Comparison of ENCODE assay signal across 29 mouse cellular contexts in genomic region chr15:97066937-97067336, GRCm38 (mm10). TPM values are rescaled to one million over a fixed set of nuclear protein-coding genes. Genes with fewer than 3 reads are reported as not detected.
A peak's percentile ranks its signal among the peaks of the same experiment; 100 is the strongest.
DNase-seq lines count a peak whose midpoint lies in the region; ATAC-seq and TF ChIP-seq lines count a peak whose summit lies in the region.
"Had no signal": no experiment of that assay in that cellular context is flagged by ENCODE, and none has a peak within 500 bp of the region (broad histone marks: within the 10 kb centered on the region; RNA-seq: fewer than 3 reads in every experiment).

No protein-coding gene starts in this region.

- no peak overlapping the region for H3K9ac ChIP-seq in heart, embryonic 14.5 days (ENCODE audit: low read length)
- H3K9ac ChIP-seq in lung, embryonic 14.5 days, result no peak overlapping the region
- no peak overlapping the region for H3K9ac ChIP-seq in liver, postnatal 0 days (replicated peaks)
- H3K9ac ChIP-seq: embryonic facial prominence, embryonic 13.5 days; hindbrain, embryonic 14.5 days; liver, embryonic 14.5 days; midbrain, embryonic 15.5 days had no signal

- no peaks in the 10 kb centered on the region for H3K27me3 ChIP-seq in heart, embryonic 14.5 days (ENCODE audit: control insufficient read depth, insufficient read depth, low read length)
- no peaks in the 10 kb centered on the region for H3K27me3 ChIP-seq in lung, embryonic 14.5 days (ENCODE audit: insufficient read depth, low read length)
- no peaks in the 10 kb centered on the region for H3K27me3 ChIP-seq in limb, embryonic 10.5 days (ENCODE audit: low read depth, poor library complexity, severe bottlenecking)
- H3K27me3 ChIP-seq in liver, postnatal 0 days (ENCODE audit: insufficient read depth, low read length), result no peaks in the 10 kb centered on the region
- H3K27me3 ChIP-seq: embryonic facial prominence, embryonic 13.5 days; midbrain, embryonic 15.5 days had no signal

- no peak overlapping the region for H3K4me2 ChIP-seq in heart, embryonic 14.5 days (ENCODE audit: low read length)
- H3K4me2 ChIP-seq in lung, embryonic 14.5 days, result no peak overlapping the region
- H3K4me2 ChIP-seq in liver, postnatal 0 days (ENCODE audit: low read depth, low read length), result 0 out of 2 replicates have a peak overlapping the region, but pooled peaks have one; percentile 13
- H3K4me2 ChIP-seq: embryonic facial prominence, embryonic 13.5 days; hindbrain, embryonic 14.5 days; midbrain, embryonic 15.5 days had no signal

- peaks cover 2 to 17% of the 10 kb centered on the region in 2 experiments; a peak in 3 of 4 replicates for H3K4me1 ChIP-seq in heart, embryonic 14.5 days (ENCODE audit: control insufficient read depth in 2 of 2, insufficient read depth in 2 of 2, low read length in 2 of 2)
- peaks cover 5% of the 10 kb centered on the region; the same call in 1 of the 2 replicates for H3K4me1 ChIP-seq in lung, embryonic 14.5 days (ENCODE audit: insufficient read depth)
- H3K4me1 ChIP-seq in lung, adult 2 months (ENCODE audit: control insufficient read depth, insufficient read depth, low read length), result no peaks in the 10 kb centered on the region
- peaks cover 18% of the 10 kb centered on the region for H3K4me1 ChIP-seq in limb, embryonic 10.5 days
- H3K4me1 ChIP-seq in liver, postnatal 0 days (ENCODE audit: insufficient read depth), result 0 out of 2 replicates have a peak, but pooled peaks cover 4% of the 10 kb centered on the region
- H3K4me1 ChIP-seq: embryonic facial prominence, embryonic 13.5 days; forebrain, embryonic 10.5 days; midbrain, embryonic 15.5 days had no signal

- TF ChIP-seq CTCF in lung, embryonic 14.5 days (IDR thresholded peaks at IDR 0.05; ENCODE audit: low read depth), result no peak
- TF ChIP-seq CTCF in lung, adult 2 months (IDR thresholded peaks at IDR 0.05; ENCODE audit: insufficient read depth, low read length), result no peak
- TF ChIP-seq CTCF in liver, postnatal 0 days (IDR thresholded peaks at IDR 0.05; ENCODE audit: low read depth), result no peak

- peak overlapping the region; percentile 57 to 71; a peak in 3 of 4 replicates for H3K27ac ChIP-seq in heart, embryonic 14.5 days (replicated peaks in 1 of 2; ENCODE audit: control insufficient read depth in 1 of 2, insufficient read depth in 1 of 2, low read depth in 2 of 2, low read length in 2 of 2)
- no peak overlapping the region; the same call in 1 of the 2 replicates for H3K27ac ChIP-seq in lung, embryonic 14.5 days (ENCODE audit: low read depth)
- H3K27ac ChIP-seq in limb, embryonic 10.5 days, result 0 out of 2 replicates have a peak overlapping the region, but pooled peaks have one; percentile 25
- peak overlapping the region; percentile 55; the same call in 1 of the 2 replicates for H3K27ac ChIP-seq in liver, postnatal 0 days (ENCODE audit: low read depth)
- H3K27ac ChIP-seq: embryonic facial prominence, embryonic 13.5 days; forebrain, embryonic 10.5 days; gastrocnemius, adult 2 months; hindbrain, embryonic 14.5 days; kidney, postnatal 0 days; liver, embryonic 14.5 days; midbrain, embryonic 15.5 days had no signal

- H3K9me3 ChIP-seq in heart, embryonic 14.5 days (ENCODE audit: control insufficient read depth, low read length), result no peaks in the 10 kb centered on the region
- no peaks in the 10 kb centered on the region for H3K9me3 ChIP-seq in lung, embryonic 14.5 days (ENCODE audit: low read depth, low read length)
- H3K9me3 ChIP-seq in limb, embryonic 10.5 days (replicated peaks), result no peaks in the 10 kb centered on the region
- no peaks in the 10 kb centered on the region for H3K9me3 ChIP-seq in liver, postnatal 0 days (ENCODE audit: low read length)
- H3K9me3 ChIP-seq: embryonic facial prominence, embryonic 13.5 days; forebrain, embryonic 10.5 days; midbrain, embryonic 15.5 days had no signal

- ATAC-seq in heart, embryonic 14.5 days (ENCODE audit: insufficient number of reproducible peaks, insufficient read depth, low FRiP score, low read depth), result no peak
- no peak for ATAC-seq in lung, embryonic 14.5 days (ENCODE audit: insufficient read depth)
- peak; percentile 45; the same call in 1 of the 2 replicates for ATAC-seq in liver, postnatal 0 days
- ATAC-seq: forebrain, embryonic 16.5 days; midbrain, embryonic 15.5 days had no signal

- no peaks in the 10 kb centered on the region for H3K36me3 ChIP-seq in heart, embryonic 14.5 days (ENCODE audit: control insufficient read depth, insufficient read depth, low read length)
- H3K36me3 ChIP-seq in lung, embryonic 14.5 days (ENCODE audit: insufficient read depth), result no peaks in the 10 kb centered on the region
- no peaks in the 10 kb centered on the region for H3K36me3 ChIP-seq in limb, embryonic 10.5 days
- H3K36me3 ChIP-seq in liver, postnatal 0 days (replicated peaks; ENCODE audit: insufficient read depth, low read length), result no peaks in the 10 kb centered on the region
- H3K36me3 ChIP-seq: embryonic facial prominence, embryonic 13.5 days; forebrain, embryonic 10.5 days; midbrain, embryonic 15.5 days had no signal

- TF ChIP-seq POLR2A in lung, adult 2 months (IDR thresholded peaks at IDR 0.05; ENCODE audit: borderline replicate concordance, extremely low read depth, low read depth, low read length), result no peak

- DNase-seq in heart, postnatal 4 days, result no peak
- peak; percentile 45 for DNase-seq in lung, embryonic 14.5 days
- DNase-seq in lung, adult 2 months, result no peak
- no peak for DNase-seq in limb, embryonic 10.5 days (ENCODE audit: low spot score)
- DNase-seq in liver, postnatal 0 days, result no peak
- no peak for DNase-seq in spleen, postnatal 4 days (ENCODE audit: low spot score in 2 of 2)
- no peak for DNase-seq in kidney, postnatal 25 days
- DNase-seq: adrenal gland, postnatal 36 days; B cell, adult 2 months; cerebellum, adult 18-20 months; cerebellum, postnatal 10 days; gastrocnemius, adult 2 months; gastrocnemius, postnatal 36 days; kidney, adult 8-10 months; layer of hippocampus, adult 9-11 months; lung, postnatal 14 days; right cerebral cortex, adult 18-20 months; spleen, adult 18-20 months had no signal

- WGBS in heart, embryonic 14.5 days, result 38% methylated on average over 5 of the region's 5 CpGs
- WGBS in lung, embryonic 14.5 days, result 29% methylated on average over 5 of the region's 5 CpGs
- WGBS in lung, adult 2 months, result 27% methylated on average over 5 of the region's 5 CpGs
- 85% methylated on average over 5 of the region's 5 CpGs for WGBS in limb, embryonic 10.5 days
- WGBS in liver, postnatal 0 days (ENCODE audit: insufficient replicate concordance), result 23% methylated on average over 5 of the region's 5 CpGs

- TF ChIP-seq EP300 in liver, postnatal 0 days (IDR thresholded peaks at IDR 0.05; ENCODE audit: low read depth), result no peak

- H3K4me3 ChIP-seq in heart, embryonic 14.5 days (ENCODE audit: control insufficient read depth in 1 of 2, insufficient read depth in 1 of 2, low read depth in 1 of 2, low read length in 2 of 2), result no peak overlapping the region
- H3K4me3 ChIP-seq in lung, embryonic 14.5 days (ENCODE audit: low read depth, low read length), result no peak overlapping the region
- H3K4me3 ChIP-seq in lung, adult 2 months (replicated peaks; ENCODE audit: extremely low read depth, low read depth, low read length), result no peak overlapping the region
- no peak overlapping the region for H3K4me3 ChIP-seq in limb, embryonic 10.5 days
- H3K4me3 ChIP-seq in liver, postnatal 0 days (ENCODE audit: low read depth, low read length), result no peak overlapping the region
- H3K4me3 ChIP-seq: embryonic facial prominence, embryonic 13.5 days; forebrain, embryonic 10.5 days; gastrocnemius, adult 2 months; midbrain, embryonic 15.5 days had no signal

RNA-seq across cellular contexts. Expression of gene Slc38a4, which starts 11.2 kb away (rescaled TPM):
- polyA plus RNA-seq in heart, embryonic 14.5 days (2014; fragmentation: Nextera tagmentation; extraction: Ambion mirVana), result 121 and 127 TPM in 2 replicates
- 10 to 100 TPM; 76.1 to 79.8 TPM for total RNA-seq in heart, postnatal 4 days (2021)
- 92.3 and 93.8 TPM in 2 replicates for polyA plus RNA-seq in lung, embryonic 14.5 days (2014; fragmentation: Nextera tagmentation; extraction: Ambion mirVana)
- polyA plus RNA-seq in lung, adult 2 months (2012; rRNA removed), result 5.8 and 6.7 TPM in 2 replicates
- 77.5 and 88.3 TPM in 2 replicates for polyA plus RNA-seq in limb, embryonic 10.5 days (2016; fragmentation: Nextera tagmentation; extraction: Ambion mirVana)
- 295 and 302 TPM in 2 replicates for polyA plus RNA-seq in liver, postnatal 0 days (2015; fragmentation: Nextera tagmentation; extraction: Ambion mirVana)
- total RNA-seq: common myeloid progenitor, adult 5-6 weeks; hematopoietic stem cell, adult 5-6 weeks; neutrophil, adult 5-6 weeks had no signal

Comparison
In these comparisons a context has a peak if more than half of its experiments do, and no peak if none do; other contexts are left out.
1. RNA of gene Slc38a4, which starts 11.2 kb away (polyA plus RNA-seq): 295 to 302 TPM in liver, postnatal 0 days, 121 to 127 TPM in heart, embryonic 14.5 days, 92.3 to 93.8 TPM in lung, embryonic 14.5 days and 77.5 to 88.3 TPM in limb, embryonic 10.5 days; 5.8 to 6.7 TPM in lung, adult 2 months; every median in the first group is over 10 times any median in the second.